Mouse (Mus musculus): ENCODE data around the gene Cyp20a1.

Gene Cyp20a1

GRCm38 (mm10) chr1:60342808-60343629 is at the start of gene Cyp20a1:
Gene Cyp20a1 (plus strand): TSS chr1:60343323.
- DNase-seq (ENCODE audit: low spot score), result peak; percentile 89

GRCm38 (mm10) chr1:60293921-60294320 is 49.2 kb upstream of the Cyp20a1 start:
- no peak for DNase-seq (ENCODE audit: low spot score)

- no peak for DNase-seq (ENCODE audit: low spot score)
Observed at GRCm38 (mm10) chr1:60343630-60344455, 720 bp downstream of the Cyp20a1 start.

- no peak for DNase-seq (ENCODE audit: low spot score)
Observed at GRCm38 (mm10) chr1:60344670-60345069, 1.5 kb downstream of the Cyp20a1 start.

GRCm38 (mm10) chr1:60345712-60346111 is 2.6 kb downstream of the Cyp20a1 start:
- DNase-seq (ENCODE audit: low spot score), result no peak

GRCm38 (mm10) chr1:60352786-60353185 is 9.7 kb downstream of the Cyp20a1 start:
- DNase-seq (ENCODE audit: low spot score), result no peak

GRCm38 (mm10) chr1:60361626-60362025 is 18.5 kb downstream of the Cyp20a1 start:
- DNase-seq (ENCODE audit: low spot score), result no peak

GRCm38 (mm10) chr1:60376556-60376955 is 33.4 kb downstream of the Cyp20a1 start:
- no peak for DNase-seq (ENCODE audit: low spot score)

- DNase-seq (ENCODE audit: low spot score), result no peak
Observed at GRCm38 (mm10) chr1:60381910-60382309, 38.8 kb downstream of the Cyp20a1 start.

- DNase-seq (ENCODE audit: low spot score), result no peak
Observed at GRCm38 (mm10) chr1:60404848-60405247, 61.7 kb downstream of the Cyp20a1 start.

GRCm38 (mm10) chr1:60408501-60409167 is 65.5 kb downstream of the Cyp20a1 start:
- no peak for DNase-seq (ENCODE audit: low spot score)

GRCm38 (mm10) chr1:60409168-60409828 is 66.2 kb downstream of the Cyp20a1 start, which contains the start of gene Abi2:
Gene Abi2 (plus strand): TSS chr1:60409619.
- peak; percentile 94 for DNase-seq (ENCODE audit: low spot score)

- DNase-seq (ENCODE audit: low spot score), result no peak
Observed at GRCm38 (mm10) chr1:60409928-60410817, 67.0 kb downstream of the Cyp20a1 start.

- no peak for DNase-seq (ENCODE audit: low spot score)
Observed at GRCm38 (mm10) chr1:60416724-60417123, 73.6 kb downstream of the Cyp20a1 start.

GRCm38 (mm10) chr1:60423882-60424281 is 80.8 kb downstream of the Cyp20a1 start:
- no peak for DNase-seq (ENCODE audit: low spot score)

- no peak for DNase-seq (ENCODE audit: low spot score)
Observed at GRCm38 (mm10) chr1:60428341-60428740, 85.2 kb downstream of the Cyp20a1 start.

- DNase-seq (ENCODE audit: low spot score), result no peak
Observed at GRCm38 (mm10) chr1:60428932-60429331, 85.8 kb downstream of the Cyp20a1 start.

- DNase-seq (ENCODE audit: low spot score), result no peak
Observed at GRCm38 (mm10) chr1:60431531-60431930, 88.4 kb downstream of the Cyp20a1 start.

GRCm38 (mm10) chr1:60432497-60432896 is 89.4 kb downstream of the Cyp20a1 start:
- DNase-seq (ENCODE audit: low spot score), result no peak
